Mouse (Mus musculus) heart, embryonic 14.5 days (tissue): Measurements from ENCODE around the gene Dydc1. TPM values are rescaled to one million over a fixed set of nuclear protein-coding genes. Genes with fewer than 3 reads are reported as not detected.
A peak's percentile ranks its signal among the peaks of the same experiment; 100 is the strongest.

Experiments used
- ATAC-seq: fragments of 200-750 bp; cut with Nextera tagmentation; 2 replicates; pipeline ENCODE4 v1.8.0; 2017; ENCODE audit warnings: low read depth, moderate TSS enrichment; ENCODE audit not compliant: insufficient number of reproducible peaks, insufficient read depth, low FRiP score
- H3K27ac ChIP-seq, 2 experiments: fragments of 200-500 bp in 1 of 2; fragments of 300-500 bp in 1 of 2; sonication (generic) in 1 of 2; replicated peaks in 1 of 2; 2 replicates each; pipeline ENCODE4 v1.5.1; 2012 to 2014; ENCODE audit warnings: low read depth in 2 of 2, low read length in 2 of 2, control low read depth in 1 of 2, mild to moderate bottlenecking in 1 of 2, mixed read lengths in 1 of 2; ENCODE audit not compliant: control insufficient read depth in 1 of 2, insufficient read depth in 1 of 2
- H3K27me3 ChIP-seq: fragments of 300-500 bp; sonication (generic); 2 replicates; pipeline ENCODE4 v1.6.1; 2014; ENCODE audit warnings: mild to moderate bottlenecking, low read length, control low read depth; ENCODE audit not compliant: control insufficient read depth, insufficient read depth
- H3K36me3 ChIP-seq: fragments of 300-500 bp; sonication (generic); 2 replicates; pipeline ENCODE4 v1.6.1; 2014; ENCODE audit warnings: mild to moderate bottlenecking, control low read depth, low read length, mixed read lengths; ENCODE audit not compliant: control insufficient read depth, insufficient read depth
- H3K4me1 ChIP-seq, 2 experiments: fragments of 200-500 bp in 1 of 2; fragments of 300-500 bp in 1 of 2; sonication (generic) in 1 of 2; 2 replicates each; pipeline ENCODE4 v1.6.1; 2012 to 2014; ENCODE audit warnings: low read length in 2 of 2, control low read depth in 1 of 2, mixed read lengths in 1 of 2; ENCODE audit not compliant: control insufficient read depth in 2 of 2, insufficient read depth in 2 of 2
- H3K4me2 ChIP-seq: fragments of 300-500 bp; sonication (generic); 2 replicates; pipeline ENCODE4 v1.6.1; 2014; ENCODE audit warnings: mild to moderate bottlenecking, low read length
- H3K4me3 ChIP-seq, 2 experiments: fragments of 200-500 bp in 1 of 2; fragments of 300-500 bp in 1 of 2; sonication (generic) in 1 of 2; 2 replicates each; pipeline ENCODE4 v1.5.1; 2012 to 2014; ENCODE audit warnings: low read length in 2 of 2, mild to moderate bottlenecking in 2 of 2, control low read depth in 1 of 2, low read depth in 1 of 2, moderate library complexity in 1 of 2; ENCODE audit not compliant: control insufficient read depth in 1 of 2, insufficient read depth in 1 of 2
- H3K9ac ChIP-seq: fragments of 300-500 bp; sonication (generic); 2 replicates; pipeline ENCODE4 v1.6.1; 2014; ENCODE audit warnings: mild to moderate bottlenecking, low read length
- H3K9me3 ChIP-seq: fragments of 300-500 bp; sonication (generic); 2 replicates; pipeline ENCODE4 v1.6.1; 2016; ENCODE audit warnings: low read length, control low read depth; ENCODE audit not compliant: control insufficient read depth
- WGBS: fragments of 180-500 bp; shearing (Covaris S2); extraction: QIAGEN DNeasy Blood & Tissue Kit; methylation state at CpG from one replicate; pipeline ENCODE4 v1.1.7; 2014; 5-methylcytosine and 5-hydroxymethylcytosine counted together
- polyA plus RNA-seq: library from polyadenylated mRNA; unstranded; fragments of >200 nt; fragmentation: Nextera tagmentation; extraction: Ambion mirVana; gene quantifications from 2 replicates; pipeline ENCODE4 v1.2.1, GENCODE M21; 2014

Dydc1 gene
- 0.26 TPM in 1 of 2 replicates, not detected in the other for polyA plus RNA-seq

DNA sequence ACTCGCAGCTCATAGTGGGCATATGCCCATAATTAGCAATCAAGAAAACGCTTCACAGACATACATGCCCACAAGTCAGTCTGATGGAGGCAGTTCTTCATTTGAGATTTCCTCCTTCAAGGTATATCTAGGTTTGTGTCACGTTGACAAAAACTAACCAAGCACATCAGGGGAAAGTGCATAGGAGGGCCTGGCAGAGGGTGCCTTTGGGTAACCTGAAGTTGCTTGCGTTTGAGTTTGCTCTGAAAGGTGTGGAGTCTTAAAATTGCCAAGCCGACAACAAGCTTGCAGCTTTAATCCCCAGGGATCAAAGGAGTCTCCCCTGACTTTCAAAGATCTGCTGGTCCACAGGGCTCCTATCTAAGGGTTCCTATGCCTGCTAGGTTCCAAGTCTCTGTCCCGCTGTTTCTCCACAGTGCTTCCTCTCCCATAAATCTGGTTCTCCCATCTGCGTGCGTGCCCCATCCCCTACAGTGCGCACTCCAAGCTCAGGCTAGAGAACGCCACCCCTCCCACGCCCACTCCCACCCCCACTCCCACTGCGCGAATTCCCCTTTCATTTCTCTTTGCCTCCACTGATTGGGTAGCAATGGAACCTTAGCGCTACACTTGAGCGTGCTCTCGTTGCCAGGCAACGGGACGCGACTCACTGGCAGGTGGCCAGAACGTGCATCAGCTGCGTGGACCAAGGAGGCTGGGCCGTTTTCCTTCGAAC is at the start of gene Dydc1:
Gene Dydc1 (plus strand): TSS at position 683 of the 715 bp plus-strand sequence.
- Histone ChIP-seq H3K27ac (no peak within 1 kb of the TSS), H3K36me3 (no peaks in the 10 kb centered on the region), H3K4me1 (peaks cover 4 to 5% of the 10 kb centered on the region in 2 experiments), H3K27me3 (no peaks in the 10 kb centered on the region), H3K4me3 (peak within 1 kb of the TSS; percentile 46 to 57), H3K9me3 (no peaks in the 10 kb centered on the region), H3K9ac (peak within 1 kb of the TSS; percentile 34; the same call in 1 of the 2 replicates), H3K4me2 (peak within 1 kb of the TSS; percentile 71)
- ATAC-seq: peak; percentile 61; the same call in 1 of the 2 replicates
- WGBS: 11% methylated on average over 23 of the region's 23 CpGs

DNA sequence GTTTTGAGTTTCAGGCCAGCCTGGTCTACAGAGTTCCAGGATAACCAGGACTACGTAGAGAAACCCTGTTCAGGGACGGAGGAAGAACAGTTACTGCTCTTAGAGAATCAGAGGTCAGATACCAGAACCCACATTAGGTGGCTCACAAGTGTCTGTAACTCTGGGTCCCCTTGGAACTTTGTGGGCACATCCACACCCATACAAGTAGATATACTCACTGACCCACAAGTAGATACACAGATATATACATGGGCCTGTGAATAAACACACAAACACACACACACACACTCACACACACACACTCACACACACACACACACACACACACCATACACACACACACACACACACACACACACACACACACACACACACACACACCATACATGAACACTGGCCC is 47.6 kb upstream of the Dydc1 start:
- no peak overlapping the region for H3K4me3 ChIP-seq
- H3K27me3 ChIP-seq: no peaks in the 10 kb centered on the region
- ATAC-seq: no peak
- no peak overlapping the region for H3K4me2 ChIP-seq
- no peaks in the 10 kb centered on the region for H3K36me3 ChIP-seq
- no peak overlapping the region for H3K27ac ChIP-seq
- H3K4me1 ChIP-seq: peaks cover 7 to 11% of the 10 kb centered on the region in 2 experiments
- H3K9ac ChIP-seq: no peak overlapping the region
- WGBS: 93% methylated on average over 2 of the region's 2 CpGs
- H3K9me3 ChIP-seq: no peaks in the 10 kb centered on the region

DNA sequence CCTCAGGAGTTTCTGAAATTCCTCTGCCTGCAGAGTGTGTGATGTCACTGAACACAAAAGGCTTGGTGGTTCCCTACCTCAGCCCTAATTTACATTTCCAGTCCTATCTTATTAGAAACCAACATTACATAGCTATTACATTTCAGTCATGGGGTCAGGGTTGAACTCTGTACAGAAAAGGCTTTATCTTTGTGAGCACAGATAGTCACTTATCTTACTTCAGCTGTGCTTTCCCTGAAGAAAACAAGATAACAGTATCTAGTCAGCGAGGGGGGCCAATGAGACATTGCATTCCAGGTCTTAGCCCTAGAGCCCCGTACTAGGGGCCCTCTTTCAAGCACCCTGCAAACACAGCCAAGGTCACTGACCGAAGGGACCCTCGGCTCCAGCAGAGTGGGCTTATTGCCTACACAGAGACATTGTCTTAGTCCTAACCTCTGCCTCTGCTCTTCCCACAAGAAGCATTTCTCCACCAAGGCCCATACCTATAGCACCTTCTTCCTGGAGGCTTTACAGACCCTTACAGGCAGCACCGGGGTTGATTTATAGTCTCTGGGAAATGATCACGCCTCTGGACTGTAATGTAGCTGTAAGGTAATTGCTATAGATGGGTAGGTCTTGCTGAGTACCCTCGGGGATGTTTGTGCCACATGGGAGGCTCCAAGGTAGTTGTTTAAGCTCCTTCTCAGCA is 47.0 kb upstream of the Dydc1 start:
- H3K4me3 ChIP-seq: no peak overlapping the region
- no peak overlapping the region for H3K27ac ChIP-seq
- H3K4me2 ChIP-seq: no peak overlapping the region
- no peaks in the 10 kb centered on the region for H3K9me3 ChIP-seq
- 27% methylated on average over 7 of the region's 7 CpGs for WGBS
- H3K9ac ChIP-seq: no peak overlapping the region
- no peaks in the 10 kb centered on the region for H3K27me3 ChIP-seq
- peaks cover 7 to 11% of the 10 kb centered on the region in 2 experiments for H3K4me1 ChIP-seq
- H3K36me3 ChIP-seq: no peaks in the 10 kb centered on the region
- ATAC-seq: no peak

DNA sequence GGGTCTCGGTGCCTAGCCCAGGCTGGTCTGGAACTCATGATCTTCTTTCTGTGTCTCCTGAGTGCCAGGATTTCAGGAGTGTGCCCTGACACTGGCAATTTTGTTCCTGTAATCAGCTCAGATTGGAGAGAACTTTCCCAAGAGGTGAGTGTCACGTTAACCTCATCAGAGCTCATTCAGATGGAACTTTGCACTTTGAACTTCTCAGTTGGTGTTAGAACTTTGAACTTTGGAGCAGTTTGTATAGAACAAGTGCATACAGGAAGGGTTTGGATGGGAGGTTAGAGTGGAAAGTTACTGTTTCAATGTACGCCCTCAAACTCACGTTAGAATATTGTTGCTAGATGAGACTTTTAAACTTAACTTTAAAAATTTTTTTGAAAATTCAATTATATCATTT is 43.4 kb upstream of the Dydc1 start:
- Histone ChIP-seq H3K9ac (no peak overlapping the region), H3K9me3 (no peaks in the 10 kb centered on the region), H3K4me2 (no peak overlapping the region), H3K4me1 (peaks cover 7 to 11% of the 10 kb centered on the region in 2 experiments), H3K4me3 (no peak overlapping the region), H3K27ac (no peak overlapping the region), H3K27me3 (no peaks in the 10 kb centered on the region), H3K36me3 (no peaks in the 10 kb centered on the region)
- WGBS: 71% methylated on average over 4 of the region's 4 CpGs
- ATAC-seq: no peak

DNA sequence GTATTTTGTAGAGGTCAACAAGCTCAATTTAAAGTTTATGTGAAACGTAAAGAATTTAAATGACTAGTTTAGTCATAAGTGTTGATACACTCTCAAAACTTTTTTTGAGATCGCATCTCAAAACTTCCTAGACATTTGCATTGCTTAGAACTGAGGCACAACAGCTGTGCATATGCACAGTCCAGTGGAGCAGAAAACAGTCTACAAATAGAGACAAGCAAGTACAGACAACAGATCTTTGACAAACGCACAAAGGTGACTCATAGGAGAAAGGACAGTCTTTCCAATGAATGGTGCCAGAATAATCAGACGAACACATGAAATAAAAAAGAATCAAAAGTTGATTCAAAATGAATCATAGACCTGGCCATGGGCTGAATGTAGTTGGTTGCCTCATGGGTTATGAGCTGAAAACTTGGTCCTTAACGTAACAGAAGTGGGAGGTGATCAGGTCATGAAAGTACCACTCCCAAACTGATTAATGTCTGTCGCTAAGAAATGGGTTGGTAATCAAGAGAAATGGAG is 41.7 kb upstream of the Dydc1 start:
- Histone ChIP-seq H3K27ac (no peak overlapping the region), H3K27me3 (no peaks in the 10 kb centered on the region), H3K4me1 (no peaks in the 10 kb centered on the region), H3K9me3 (no peaks in the 10 kb centered on the region), H3K4me3 (no peak overlapping the region), H3K36me3 (no peaks in the 10 kb centered on the region), H3K9ac (no peak overlapping the region), H3K4me2 (no peak overlapping the region)
- no peak for ATAC-seq
- WGBS: 88% methylated on average over 6 of the region's 6 CpGs

DNA sequence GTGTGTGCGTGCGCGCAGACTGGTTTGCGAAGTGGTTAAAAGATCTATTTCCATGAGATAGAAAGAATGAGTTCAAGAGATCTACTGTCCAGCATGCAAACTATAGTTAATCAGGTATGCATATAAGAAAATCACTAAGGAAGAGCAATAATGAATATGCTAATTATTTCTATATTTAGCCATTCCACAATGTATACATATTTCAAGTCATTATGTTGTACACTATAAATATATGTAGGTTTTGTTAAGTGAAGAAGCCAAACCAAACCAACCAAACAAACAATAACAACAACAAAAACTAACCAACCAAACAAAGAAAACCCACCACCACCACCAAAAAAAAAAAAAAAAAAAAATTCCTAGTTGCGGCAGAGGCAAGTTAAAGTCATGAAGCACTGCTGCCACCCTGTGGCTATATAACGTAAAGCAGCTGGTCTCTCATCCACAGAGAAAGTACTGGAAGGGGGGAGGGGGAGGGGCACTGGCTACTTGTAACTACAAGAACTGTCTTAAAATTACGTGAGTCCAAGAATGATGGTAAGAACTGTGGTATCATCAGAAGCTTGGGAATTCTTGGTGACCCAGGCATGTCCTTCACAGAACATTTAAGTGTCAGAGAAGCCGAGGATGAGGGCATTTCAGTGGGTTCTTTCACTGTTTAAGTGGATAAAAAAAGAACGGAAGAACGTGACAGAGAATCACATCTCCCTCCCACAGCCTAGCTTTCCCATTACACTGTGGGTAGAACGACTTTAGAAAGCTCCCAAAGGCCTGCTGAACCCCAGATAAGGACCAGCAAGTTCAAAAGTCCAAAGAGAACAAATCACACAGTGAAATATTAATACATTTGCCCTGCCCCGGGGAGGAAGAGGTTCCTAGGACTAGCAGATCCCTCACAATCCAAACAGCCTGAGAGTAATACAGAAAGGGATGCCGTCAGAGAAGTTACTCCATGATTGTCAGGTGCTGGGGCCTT is 39.3 kb upstream of the Dydc1 start:
- 47% methylated on average over 13 of the region's 13 CpGs for WGBS
- Histone ChIP-seq H3K4me3 (no peak overlapping the region), H3K4me2 (no peak overlapping the region; the same call in 1 of the 2 replicates), H3K36me3 (no peaks in the 10 kb centered on the region), H3K27ac (no peak overlapping the region), H3K4me1 (no peaks in the 10 kb centered on the region), H3K9ac (no peak overlapping the region), H3K9me3 (no peaks in the 10 kb centered on the region), H3K27me3 (no peaks in the 10 kb centered on the region)
- ATAC-seq: no peak

DNA sequence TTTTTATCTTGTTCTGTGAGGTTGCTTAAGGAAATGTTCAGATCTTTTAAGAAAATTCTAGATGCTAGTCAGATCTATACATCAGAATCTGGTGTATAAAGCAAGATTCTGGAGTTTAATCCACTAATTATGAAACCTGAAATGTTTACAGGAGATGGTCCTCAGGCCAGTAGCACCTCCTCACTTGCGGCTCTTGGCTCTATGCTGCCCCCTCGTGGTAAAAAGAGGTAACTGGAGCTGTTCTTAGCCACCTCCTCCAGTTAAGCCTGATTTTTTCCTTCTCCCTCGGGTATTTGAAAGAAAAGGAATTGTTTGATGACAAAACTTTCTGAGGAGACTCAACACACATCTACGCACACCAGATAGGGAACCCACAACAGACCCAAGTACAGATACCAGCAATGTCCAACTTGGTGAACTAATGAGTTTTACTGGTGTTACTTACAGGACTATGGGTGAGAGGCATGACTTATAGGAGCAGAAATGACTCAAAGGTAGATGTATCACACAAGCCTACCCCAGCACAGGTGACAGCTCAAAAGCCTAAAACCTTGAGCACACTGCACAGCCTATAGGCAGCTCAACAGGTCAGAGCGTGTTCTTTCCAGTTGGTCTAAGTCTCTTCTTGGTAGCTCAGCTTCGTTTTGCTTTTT is 37.4 kb upstream of the Dydc1 start:
- no peaks in the 10 kb centered on the region for H3K9me3 ChIP-seq
- no peaks in the 10 kb centered on the region for H3K27me3 ChIP-seq
- ATAC-seq: no peak
- no peaks in the 10 kb centered on the region for H3K36me3 ChIP-seq
- H3K4me2 ChIP-seq: no peak overlapping the region
- no peak overlapping the region for H3K4me3 ChIP-seq
- no peak overlapping the region for H3K27ac ChIP-seq
- H3K9ac ChIP-seq: no peak overlapping the region
- 30% methylated on average over 6 of the region's 6 CpGs for WGBS
- no peaks in the 10 kb centered on the region for H3K4me1 ChIP-seq
